Mouse (Mus musculus): ENCODE results near the gene Spaca4. TPM values are rescaled to one million over a fixed set of nuclear protein-coding genes. Genes with fewer than 3 reads are reported as not detected.

Spaca4 gene
- polyA plus RNA-seq, 2 experiments from 2014 or later, result not detected

DNA sequence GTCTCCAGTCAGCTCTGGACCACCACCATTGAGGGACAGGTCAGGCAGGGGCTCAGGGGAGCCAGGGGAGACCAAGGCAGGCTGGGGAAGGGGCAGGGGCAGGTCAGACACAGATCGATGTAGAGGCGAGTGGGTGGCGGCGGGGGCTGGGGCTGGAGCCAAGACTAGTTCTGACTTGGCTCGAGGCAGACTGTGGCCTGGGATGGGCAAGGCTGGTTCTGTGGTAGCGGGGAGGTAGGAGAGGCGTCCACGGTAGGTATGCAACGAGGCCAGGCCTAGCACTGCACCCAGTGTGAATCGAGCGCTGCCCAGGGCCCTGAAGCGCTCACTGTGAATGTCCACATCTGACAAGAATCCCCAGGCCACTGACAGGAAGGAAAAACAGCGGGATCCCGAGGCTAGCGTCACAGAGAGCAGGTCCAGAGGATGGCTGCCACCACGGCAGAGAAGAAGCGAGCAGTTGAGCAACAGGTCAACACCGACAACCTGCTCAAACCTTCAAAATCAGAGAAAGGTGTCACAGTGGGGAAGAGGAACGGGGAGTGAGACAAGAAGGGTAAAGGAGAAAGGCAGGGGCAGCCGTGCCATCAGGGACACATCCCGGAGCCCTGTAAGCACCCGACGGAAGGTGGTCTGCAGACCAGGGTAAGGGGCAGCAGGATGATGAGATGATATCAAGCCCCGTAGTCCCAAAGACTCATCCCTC lies 14.1 kb downstream of the Spaca4 start:
- no peak for ATAC-seq

DNA sequence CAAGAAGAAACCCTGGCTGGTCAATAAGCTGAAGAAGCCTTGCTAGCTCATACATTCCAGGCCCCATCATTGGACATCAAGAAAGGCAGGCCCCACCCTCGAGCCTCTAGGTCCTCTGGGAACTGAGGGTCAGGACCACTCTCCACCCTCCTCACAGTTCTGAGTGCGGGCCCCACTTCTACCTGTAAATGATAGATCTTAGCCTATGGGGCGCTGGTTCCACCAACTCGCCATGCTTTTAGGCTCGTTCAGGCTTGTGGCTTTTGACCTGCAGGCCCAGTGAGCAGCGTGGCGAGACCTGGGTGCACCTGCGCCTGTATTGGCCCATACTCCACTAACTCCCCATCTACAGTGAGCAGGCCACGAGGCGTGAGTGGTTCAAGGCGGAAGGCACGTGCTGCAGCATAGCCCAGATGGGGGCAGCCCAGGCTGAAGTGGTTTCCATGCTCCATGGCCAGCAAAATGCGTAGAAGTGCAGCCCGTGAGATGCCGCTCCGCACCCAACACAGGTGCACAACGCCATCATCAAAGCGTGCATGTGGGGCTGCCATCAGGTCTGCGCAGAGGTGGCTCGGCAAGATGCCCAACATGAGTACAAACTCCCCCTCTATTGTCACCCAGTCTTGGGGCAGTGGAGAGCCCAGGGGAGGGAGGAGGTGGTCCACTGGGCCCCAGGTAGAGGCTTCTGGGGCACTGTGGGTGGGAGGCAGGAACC lies 15.0 kb downstream of the Spaca4 start:
- ATAC-seq, result no peak

DNA sequence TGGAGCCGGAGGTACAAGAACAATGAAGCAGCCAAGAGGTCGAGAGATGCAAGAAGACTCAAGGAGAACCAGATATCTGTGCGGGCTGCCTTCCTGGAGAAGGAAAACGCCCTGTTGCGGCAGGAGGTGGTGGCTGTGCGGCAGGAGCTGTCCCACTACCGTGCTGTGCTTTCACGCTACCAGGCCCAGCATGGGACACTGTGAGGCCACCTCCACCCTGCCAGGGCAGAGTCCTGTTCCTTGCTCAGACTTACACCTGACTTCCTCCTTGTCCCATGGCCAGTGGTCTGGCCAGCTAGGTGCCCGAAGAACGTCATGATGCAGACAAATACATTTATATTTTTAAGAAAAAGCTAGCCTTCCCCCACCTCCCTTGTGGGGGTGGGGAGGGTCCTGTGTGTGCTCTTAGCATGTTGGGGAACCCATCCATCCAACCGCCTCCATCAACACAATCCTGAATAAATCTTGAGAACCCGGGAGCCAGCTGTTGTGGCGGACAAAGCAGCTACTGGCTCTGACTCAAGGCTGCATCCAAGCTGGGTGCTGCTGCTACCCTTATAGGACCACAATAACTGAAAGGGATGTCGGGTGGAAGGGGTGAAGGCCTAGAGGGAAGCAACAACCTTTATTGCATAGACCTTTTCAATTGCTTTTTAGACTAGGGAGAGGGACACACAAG lies 15.8 kb downstream of the Spaca4 start:
- no peak for ATAC-seq

DNA sequence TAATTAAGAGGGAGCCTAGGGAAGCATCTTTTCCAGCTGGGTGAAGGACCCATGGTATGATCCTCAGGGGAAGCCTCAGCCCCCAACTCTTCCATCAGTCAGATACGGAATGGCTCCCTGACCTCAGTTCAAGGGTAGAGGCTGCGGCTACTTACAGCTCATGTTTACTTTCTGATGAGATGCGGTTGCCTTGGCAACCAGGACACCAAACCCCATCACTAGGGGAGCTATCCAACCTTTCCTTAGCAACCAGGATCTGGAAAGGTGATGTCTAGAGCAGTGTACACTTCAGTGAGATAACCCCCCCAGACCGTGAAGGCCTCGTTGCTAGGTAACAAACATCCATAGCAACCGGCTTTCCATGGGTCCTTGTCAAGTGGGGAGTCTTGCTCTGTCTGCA lies 16.6 kb downstream of the Spaca4 start:
- no peak for ATAC-seq

DNA sequence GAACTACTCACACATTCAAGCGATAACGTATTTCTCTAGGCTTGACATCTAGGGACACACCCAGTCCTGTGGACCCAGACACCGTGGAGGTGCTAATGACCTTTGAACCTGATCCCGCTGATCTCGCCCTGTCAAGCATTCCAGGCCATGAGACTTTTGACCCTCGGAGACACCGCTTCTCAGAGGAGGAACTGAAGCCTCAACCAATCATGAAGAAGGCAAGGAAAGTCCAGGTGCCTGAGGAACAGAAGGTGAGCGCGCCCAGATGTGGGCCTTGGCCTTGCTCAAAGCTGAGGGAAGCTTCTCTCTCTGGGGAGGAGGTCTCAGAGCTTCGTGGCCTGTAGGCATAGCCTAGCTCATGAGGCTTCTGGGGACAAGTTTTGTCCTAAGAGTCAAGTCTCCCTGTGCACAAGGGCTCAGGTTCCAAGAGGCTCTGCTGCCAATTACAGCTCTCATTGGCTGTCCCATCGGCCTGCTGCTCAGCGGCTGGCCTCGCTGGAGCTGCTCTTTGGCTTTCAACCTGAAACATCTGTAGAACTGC lies 17.3 kb downstream of the Spaca4 start:
- no peak for ATAC-seq

DNA sequence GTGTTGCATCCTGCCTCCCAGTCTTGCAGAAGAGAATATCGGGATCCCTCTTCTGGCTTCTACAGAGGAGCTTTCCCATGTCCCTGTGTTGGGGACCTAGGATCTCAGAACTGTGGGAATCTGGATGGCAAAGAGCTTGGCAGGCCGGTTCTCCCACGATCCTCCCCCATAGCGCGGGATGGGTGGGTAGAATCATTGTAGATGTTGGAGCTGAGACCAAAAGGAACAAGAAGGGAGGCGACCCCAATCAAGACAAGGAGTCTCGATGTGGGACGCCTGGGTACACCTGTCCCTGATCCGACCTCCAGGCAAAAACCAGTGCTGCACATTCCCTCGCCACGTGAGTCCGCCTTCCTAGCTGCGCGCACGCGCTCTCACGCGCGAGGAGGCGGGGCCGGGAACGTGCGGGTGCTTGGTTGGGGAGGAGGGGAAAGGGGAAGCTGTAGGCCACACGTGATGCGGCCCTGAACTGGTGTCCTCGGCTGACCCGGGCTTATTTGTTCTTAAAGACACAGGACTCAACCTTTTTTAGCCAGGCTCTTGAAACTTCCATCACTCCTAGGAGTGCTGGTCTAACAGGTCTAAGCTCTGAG lies 18.1 kb downstream of the Spaca4 start:
- peak; percentile 23 for ATAC-seq

DNA sequence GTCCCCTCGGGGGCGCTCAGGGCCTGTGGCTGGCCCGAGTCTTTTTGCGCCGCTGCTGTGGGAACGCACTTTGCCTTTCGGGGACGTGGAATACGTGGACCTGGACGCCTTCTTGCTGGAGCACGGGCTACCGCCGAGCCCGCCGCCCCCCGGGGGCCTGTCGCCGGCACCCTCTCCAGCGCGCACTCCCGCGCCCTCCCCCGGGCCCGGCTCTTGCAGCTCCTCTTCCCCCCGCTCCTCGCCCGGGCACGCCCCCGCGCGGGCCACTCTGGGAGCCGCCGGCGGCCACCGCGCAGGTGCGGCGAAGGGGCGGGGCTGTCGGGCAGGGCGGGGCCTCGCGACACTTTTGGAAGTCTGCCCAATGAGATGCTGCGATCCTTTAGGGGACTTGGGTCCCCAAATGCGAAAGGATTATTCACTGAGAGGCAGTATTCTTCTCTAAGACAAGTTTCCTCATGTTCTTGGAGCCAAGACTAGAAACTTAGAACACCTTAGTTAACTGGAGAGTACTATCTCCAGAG lies 18.8 kb downstream of the Spaca4 start:
- ATAC-seq, result no peak

DNA sequence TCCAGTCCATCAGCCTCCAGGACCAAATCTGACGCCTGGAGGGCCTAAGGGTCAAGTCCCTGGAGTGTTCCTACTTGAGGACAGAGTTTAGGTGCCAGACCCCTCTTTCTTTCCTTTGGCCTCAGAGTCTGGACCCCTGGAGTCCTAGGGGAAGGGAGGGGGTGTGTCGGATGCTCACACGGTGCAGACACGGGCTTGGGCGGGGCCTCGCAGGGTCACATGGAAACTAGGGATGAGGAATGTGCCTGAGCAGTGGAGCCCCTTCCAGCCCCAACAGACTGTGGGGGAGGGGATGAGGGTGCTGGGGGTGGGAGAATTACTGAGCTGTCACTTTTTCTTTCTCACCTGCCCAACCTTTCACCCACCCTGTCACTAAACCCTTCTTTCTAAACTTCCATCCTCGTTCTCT lies 19.7 kb downstream of the Spaca4 start:
- no peak for ATAC-seq

DNA sequence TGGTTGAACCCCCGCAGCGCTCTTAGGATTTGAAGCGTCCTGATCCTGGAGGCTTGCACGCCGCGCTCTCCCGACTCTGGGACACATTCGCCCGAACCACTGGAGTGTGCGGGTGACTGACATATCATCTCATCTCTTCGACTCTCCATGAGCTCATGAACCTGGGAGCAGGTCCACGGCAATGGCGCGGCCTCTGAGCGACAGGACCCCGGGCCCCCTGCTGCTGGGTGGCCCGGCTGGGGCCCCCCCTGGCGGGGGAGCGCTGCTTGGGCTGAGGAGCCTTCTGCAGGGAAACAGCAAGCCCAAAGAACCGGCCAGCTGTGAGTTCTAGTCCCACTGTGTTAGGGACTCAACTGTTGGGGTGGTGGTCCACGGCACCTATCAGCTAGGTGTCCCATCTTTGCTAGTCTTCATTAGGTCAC lies 20.2 kb downstream of the Spaca4 start:
- ATAC-seq, result no peak

DNA sequence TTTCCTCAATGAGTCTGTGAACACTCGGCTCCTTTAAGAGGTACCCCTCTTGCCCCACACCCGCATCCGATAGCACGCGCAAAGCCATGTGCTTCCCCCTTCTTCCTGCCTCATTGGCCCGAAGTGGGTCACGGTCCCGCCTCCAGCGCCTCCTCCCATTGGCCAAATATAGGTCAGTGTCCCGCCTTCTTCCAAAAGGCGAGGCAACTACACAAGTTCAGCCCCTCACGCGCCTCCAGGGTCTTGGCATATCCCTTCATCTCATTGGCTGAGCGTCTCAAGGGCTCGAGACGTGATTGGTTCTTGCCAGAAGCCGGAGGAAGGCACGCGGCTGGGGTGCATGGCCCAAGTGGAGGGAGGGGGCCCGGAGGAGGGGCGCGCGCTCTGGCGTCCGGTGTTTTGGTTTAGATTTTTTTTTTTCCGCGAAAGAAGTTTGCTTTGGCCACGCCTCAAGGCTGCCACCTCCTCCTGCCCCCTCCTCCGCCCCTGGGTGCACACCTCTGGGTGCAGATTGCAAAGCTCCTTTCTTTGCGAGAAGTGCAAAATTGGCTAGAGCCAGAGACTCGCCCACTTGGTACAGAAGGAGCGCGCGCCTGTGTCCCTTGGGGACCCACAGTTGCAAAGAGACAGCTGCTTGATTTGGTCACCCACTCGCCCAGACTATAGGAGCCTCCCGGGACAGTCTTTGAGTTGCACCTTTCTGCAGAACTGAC lies 20.7 kb downstream of the Spaca4 start, which contains the start of gene Dbp:
TSS of gene Dbp (plus strand) at position 359 of the 713 bp plus-strand sequence.
- peak; percentile 79 for ATAC-seq

DNA sequence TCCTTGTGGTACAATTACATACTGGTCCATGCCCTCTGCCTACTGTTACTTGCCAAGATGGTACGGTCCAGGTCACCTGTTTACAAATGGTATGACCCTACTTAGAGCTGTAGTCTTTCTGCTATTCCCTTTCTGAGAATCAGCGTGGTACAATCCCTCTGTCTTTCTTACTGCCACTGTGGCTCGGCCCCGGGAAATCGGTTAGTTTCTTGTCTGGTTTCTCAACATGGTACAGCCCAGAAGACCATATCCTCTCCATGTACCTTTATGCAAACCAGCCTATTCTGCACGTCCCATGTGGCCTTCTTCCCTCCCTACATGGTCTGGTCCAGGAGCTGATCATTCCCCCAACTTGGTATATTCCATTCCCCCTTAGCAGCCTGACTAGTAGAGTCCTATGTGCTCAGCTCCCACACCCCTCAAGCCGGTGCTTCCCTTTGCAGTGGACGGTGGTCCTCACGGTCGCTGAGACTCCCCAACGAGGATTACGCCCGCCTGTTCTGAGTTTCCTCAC lies 21.5 kb downstream of the Spaca4 start:
- ATAC-seq, result no peak

DNA sequence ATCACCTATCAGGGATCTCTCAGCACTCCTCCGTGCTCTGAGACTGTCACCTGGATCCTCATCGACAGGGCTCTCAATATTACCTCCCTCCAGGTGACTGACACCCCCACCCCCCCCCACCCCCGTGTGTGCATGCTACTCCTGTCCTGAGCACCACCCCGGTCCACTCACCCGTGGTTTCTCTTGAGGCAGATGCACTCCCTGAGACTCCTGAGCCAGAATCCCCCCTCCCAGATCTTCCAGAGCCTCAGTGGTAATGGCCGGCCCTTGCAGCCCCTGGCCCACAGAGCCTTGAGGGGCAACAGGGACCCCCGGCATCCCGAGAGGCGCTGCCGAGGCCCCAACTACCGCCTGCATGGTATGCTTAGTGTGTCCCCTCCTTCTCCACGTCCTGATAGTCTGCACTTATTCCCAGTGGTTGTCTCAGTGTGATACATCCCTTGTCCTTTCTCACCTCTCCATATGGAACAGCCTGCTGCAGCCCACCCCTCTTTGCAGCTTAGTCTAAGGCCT lies 22.0 kb downstream of the Spaca4 start:
- ATAC-seq, result no peak

DNA sequence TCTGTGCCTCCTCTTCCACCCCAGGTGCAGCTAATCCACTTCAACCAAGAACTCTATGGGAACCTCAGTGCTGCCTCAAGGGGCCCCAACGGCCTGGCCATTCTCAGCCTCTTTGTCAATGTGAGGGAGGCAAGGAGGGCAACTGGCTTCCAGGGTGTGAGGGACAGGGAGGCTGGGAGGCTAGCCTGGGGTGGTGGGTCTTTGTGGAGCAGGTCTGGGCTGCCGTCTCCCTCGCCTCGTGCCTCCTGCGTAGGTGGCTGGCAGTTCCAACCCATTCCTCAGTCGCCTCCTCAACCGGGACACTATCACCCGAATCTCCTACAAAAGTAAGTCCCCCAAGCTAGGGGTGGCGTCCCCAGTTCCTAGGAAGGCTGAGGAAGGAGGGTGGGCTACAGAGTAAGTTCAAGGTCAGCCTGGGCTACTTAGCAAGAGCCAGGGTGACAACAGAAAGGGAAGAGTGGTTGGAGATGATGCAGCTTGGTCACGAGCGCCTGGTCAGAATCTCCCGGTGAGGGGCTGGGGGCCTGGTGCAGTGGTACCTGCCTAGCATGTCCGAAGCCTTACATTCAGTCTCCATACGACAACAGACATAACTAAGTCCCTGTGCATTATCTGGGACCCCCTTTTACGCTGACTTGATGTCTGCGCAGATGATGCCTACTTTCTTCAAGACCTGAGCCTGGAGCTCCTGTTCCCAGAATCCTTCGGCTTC lies 22.6 kb downstream of the Spaca4 start:
- no peak for ATAC-seq

DNA sequence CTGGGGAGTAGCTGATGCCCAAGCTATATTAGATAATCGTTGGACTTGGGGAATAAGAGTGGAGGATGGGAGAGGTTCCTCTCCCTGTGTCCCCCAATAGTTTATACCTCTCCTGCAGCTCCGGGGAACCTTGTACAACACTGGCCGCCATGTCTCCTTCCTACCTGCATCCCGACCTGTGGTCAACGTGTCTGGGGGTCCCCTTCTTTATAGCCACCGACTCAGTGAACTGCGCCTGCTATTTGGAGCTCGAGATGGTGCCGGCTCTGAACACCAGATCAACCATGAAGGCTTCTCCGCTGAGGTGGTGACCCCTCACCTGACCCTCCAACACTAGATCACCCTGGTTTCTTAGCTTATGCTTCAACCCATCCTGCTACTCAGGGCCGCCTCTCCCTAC lies 23.3 kb downstream of the Spaca4 start:
- no peak for ATAC-seq

DNA sequence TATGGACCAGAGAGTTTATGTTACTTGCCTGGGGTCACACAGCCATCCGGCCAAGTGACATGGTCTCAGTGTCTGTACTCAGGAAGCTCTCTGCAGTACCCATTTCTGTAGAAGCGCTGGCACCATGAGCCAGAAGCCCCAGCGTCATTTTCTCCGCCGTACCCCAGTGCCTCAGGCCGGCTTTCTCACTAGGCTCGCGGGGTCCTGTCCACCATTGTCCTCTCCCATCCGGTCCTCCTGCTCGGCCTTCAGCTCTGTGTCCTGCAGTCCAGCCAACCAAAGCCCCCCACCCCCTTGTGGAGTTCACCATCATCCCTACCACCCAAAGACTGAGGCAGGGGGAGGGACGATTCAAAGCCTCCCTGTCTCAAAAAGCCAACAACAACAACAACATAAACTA lies 24.0 kb downstream of the Spaca4 start:
- ATAC-seq, result no peak

DNA sequence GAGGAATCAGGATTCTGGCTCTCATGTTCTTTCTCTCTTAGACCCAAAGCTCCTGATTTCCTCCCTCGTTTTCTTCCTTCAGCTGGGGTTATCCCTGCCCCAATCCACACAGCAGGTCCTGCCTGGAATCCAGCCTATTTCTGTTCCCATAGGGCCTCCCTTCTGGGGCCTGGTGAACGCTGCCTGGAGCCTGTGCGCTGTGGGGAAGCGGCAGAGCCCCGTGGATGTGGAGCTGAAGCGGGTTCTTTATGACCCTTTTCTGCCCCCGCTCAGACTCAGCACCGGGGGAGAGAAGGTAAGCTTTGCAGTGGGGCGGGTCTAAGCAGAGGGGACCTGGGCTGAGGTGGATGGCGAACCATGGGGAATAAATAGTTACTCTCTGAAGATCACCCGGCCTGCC lies 24.5 kb downstream of the Spaca4 start:
- ATAC-seq, result no peak

DNA sequence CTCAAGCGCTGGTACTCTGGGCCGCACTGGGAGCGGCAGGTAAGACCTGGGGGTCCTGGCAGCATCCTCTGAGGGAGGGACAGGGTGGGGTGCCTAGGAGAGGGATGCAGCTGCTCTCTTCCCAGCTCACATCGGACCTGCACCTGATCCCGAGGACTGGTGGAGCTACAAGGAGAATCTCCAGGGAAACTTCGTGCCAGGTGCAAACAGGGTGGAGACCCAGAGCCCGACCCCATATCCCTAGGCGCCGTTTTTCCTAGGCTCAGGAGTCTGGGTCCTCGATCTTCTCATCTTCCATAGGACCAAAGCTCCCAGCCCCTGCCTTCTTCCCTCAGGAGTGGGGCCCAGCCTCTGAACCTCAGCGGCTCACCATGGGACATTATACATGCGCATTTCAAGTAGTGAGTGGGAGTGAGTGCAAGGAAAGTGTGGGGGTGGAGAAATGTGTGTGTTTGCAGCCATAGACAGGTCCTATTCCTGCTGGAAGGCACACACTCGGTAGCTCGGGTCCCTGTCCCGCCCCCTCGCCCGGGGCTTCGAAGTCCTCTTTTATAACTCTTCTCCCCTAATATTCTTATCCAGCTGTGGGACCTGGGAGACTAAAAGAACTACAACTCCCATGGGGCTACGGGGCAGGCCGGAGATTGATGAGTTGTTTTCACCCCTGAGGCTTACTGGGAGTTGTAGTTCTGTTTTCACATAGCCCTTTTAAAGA lies 25.2 kb downstream of the Spaca4 start:
- ATAC-seq, result no peak

DNA sequence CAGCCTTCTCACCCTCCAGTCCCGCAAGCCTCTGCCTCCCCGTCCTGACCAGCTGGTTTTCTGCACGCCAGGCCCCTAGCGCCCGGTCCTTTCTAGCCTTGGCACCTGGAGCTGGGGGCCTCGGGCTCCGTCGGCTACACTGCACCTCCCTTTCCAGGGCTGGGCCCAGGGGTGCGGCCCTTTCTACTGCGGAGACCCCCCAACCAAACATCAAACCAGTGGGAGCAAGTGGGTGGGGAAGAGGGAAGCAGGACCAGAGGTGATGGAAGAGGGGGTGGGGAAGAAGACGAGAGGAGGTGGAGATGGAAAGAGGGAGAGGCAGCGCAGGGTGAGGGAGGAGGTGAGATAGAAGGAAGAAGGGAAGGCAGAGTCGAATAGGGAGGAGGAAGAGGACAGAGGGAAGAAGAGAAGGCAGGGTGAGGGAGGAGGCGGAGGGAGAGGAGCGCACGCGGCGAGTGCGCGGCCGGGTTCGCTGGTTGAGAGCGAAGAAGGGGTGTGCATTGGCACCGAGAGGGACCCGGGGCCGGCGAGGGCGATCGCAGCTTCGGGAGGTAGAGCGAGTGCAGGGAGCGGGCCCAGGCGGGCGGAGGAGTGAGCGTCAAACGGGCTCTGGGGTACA lies 26.0 kb downstream of the Spaca4 start, which contains the start of gene Car11:
TSS of gene Car11 (plus strand) at position 321 of the 619 bp plus-strand sequence.
- ATAC-seq, result no peak

DNA sequence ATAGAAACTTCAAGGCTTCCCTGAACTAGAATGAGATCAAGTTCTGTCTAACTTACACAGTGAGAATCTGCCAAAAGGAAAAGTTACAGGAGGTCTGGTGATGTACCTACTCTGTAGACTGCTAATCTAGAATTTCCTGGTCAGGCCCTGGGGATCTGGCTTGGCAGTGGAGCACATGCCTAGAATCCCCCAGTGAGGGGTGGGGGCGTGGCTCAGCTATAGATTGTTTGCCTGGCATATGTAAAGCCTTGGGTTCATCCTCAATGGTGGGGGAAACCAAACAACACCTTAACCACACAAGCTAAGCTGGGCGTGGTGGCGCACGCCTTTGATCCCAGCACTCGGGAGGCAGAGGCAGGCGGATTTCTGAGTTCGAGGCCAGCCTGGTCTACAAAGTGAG lies 27.7 kb downstream of the Spaca4 start:
- ATAC-seq, result no peak

DNA sequence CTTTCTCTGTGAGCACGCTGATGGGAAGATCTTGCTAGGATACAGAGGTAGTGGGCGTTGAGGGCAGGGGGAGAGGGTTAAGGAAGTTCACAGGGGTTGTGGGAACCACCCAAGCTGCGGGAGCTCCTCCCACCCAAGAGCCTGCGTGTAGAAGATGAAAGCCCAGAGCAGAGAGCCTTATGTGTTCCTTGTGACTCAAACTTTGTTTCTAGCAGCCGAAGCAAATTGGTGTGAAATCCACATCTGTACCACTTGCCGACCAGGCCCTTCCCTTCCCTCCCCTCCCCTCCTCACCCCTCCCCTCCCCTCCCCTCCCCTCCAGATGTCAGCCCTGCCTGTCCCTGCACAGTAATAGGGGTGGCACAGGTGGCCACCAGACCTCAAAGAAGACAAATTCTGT lies 30.5 kb downstream of the Spaca4 start:
- no peak for ATAC-seq

Data from activated CD4-positive, CD25-positive, alpha-beta regulatory T cell, adult 4 months (primary cell).